Mouse (Mus musculus): ENCODE data around the gene Dhdh. TPM values are rescaled to one million over a fixed set of nuclear protein-coding genes. Genes with fewer than 3 reads are reported as not detected.
A peak's percentile ranks its signal among the peaks of the same experiment; 100 is the strongest.
"Not testable (repeated sequence)": the region's sequence is repeated elsewhere in the genome, so short reads cannot be mapped to it uniquely, and the experiment has no call there.

Dhdh gene
- polyA plus RNA-seq, 1 experiment, result 2.8 TPM

DNA sequence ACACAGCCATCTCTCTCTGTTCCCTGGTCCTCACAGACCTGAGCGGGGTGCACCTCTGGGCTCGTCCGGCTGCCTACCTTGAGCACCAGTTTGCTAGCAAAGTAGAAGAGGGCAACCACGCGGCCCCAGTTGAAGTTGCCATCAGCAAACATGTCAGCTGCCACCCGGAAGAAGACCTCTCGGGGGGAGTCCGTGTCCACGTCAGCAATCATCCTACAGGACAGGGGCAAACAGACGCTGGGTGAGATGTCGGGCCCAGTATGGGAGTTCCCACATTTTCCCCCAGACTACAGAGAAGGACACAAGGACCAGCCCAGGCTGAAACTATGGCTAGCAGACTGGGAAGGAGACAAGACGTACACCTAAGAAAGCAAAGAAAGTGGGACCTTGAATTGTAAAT is 23.5 kb downstream of the Dhdh start:
- TF ChIP-seq POLR2A (IDR thresholded peaks at IDR 0.05; ENCODE audit: borderline replicate concordance, extremely low read depth, insufficient read depth, insufficient read length, poor library complexity, severe bottlenecking) (no peak), CTCF (IDR thresholded peaks at IDR 0.05; ENCODE audit: borderline replicate concordance, extremely low read depth, insufficient read depth, insufficient read length) (no peak)
- DNase-seq (ENCODE audit: low read depth), result no peak

DNA sequence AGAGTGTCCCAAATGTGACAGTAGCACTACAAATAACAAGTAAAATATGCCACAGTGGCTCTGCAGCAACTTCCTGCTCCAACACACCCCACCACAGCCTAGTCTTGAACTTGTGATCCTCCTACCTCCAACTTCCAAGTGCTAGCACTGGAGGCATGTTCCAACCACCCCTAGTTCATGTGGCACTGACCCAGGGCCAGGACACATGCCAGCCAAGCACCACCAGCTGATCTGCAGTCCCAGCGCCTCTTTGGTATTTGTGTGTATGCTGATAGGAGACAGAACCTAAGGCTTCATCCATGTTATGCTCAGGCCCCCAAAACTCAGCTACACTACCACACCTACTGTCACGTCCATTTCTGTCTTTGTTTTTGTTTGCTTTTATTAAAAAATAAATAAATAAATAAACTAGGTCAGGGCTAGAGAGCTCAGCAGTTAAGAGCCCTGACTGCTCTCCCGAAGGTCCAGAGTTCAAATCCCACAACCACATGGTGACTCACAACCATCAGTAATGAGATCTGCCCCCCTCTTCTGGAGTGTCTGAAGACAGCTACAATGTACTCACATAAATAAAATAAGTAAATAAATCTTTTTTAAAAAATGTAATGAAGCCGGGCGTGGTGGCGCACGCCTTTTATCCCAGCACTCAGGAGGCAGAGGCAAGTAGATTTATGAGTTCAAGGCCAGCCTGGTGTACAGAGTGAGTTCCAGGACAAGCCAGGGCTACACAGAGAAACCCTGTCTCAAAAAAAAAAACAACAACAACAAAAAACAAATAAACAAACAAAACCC is 24.4 kb downstream of the Dhdh start:
- no peak for TF ChIP-seq POLR2A (IDR thresholded peaks at IDR 0.05; ENCODE audit: borderline replicate concordance, extremely low read depth, insufficient read depth, insufficient read length, poor library complexity, severe bottlenecking)
- no peak for TF ChIP-seq CTCF (IDR thresholded peaks at IDR 0.05; ENCODE audit: borderline replicate concordance, extremely low read depth, insufficient read depth, insufficient read length)

DNA sequence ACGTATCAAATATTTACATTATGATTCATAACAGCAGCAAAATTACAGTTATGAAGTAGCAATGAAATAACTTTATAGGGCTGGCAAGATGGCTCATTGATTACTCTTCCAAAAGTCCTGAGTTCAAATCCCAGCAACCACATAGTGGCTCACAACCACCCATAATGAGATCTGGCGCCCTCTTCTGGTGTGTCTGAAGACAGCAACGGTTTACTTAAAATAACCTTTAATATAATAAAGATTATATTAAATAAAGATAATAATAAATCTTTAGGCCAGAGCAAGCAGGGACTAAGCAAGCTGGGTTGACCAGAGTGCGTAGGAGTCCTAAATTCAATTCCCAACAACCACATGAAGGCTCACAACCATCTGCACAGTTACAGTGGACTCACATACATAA is 25.7 kb downstream of the Dhdh start:
- not testable (repeated sequence) for DNase-seq (ENCODE audit: low read depth)

More for the DNA sequence above, 24.4 kb downstream of the Dhdh start:
- no peak for DNase-seq (ENCODE audit: low read depth)

DNA sequence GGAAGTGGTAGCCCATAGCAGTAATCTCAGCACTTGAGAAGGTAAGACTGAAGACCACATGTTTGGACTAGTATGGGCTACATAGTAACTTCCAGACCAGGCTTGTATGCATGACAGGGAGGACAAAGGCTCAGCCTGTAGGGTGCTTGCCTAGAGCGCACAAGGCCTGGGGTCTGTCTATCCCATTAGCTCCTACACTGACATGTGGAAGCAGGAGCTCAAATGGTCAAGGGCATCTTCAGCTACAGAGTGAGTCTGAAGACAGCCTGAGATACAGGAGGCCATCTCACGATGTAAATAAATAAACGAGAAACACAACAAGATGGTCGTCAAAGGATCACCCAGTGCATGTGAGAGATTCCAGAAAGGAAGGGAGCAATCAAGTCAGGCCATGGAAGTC is 26.3 kb downstream of the Dhdh start:
- DNase-seq (ENCODE audit: low read depth), result no peak
- TF ChIP-seq CTCF (IDR thresholded peaks at IDR 0.05; ENCODE audit: borderline replicate concordance, extremely low read depth, insufficient read depth, insufficient read length), result no peak
- no peak for TF ChIP-seq POLR2A (IDR thresholded peaks at IDR 0.05; ENCODE audit: borderline replicate concordance, extremely low read depth, insufficient read depth, insufficient read length, poor library complexity, severe bottlenecking)

DNA sequence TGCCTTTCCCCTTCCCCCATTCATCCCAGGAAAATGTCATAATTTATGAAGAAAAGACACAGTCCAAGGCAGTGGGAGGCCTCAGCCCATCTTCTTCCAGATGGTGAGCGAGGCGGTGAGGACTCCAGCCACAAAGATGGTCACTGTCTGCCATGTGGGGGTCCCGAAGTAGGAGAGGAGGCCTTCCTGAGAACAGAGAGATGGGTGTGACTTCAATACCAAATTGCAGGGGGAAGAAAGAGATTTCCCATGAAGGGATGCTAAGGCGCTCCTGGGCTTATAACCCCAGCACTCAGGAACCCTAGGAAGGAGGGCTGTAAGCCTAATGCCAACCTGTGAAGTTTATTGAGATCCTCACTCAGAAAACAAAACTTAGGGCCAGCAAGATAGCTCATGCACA is 26.8 kb downstream of the Dhdh start:
- TF ChIP-seq CTCF (IDR thresholded peaks at IDR 0.05; ENCODE audit: borderline replicate concordance, extremely low read depth, insufficient read depth, insufficient read length) (no peak), POLR2A (IDR thresholded peaks at IDR 0.05; ENCODE audit: borderline replicate concordance, extremely low read depth, insufficient read depth, insufficient read length, poor library complexity, severe bottlenecking) (no peak)
- DNase-seq (ENCODE audit: low read depth), result no peak

DNA sequence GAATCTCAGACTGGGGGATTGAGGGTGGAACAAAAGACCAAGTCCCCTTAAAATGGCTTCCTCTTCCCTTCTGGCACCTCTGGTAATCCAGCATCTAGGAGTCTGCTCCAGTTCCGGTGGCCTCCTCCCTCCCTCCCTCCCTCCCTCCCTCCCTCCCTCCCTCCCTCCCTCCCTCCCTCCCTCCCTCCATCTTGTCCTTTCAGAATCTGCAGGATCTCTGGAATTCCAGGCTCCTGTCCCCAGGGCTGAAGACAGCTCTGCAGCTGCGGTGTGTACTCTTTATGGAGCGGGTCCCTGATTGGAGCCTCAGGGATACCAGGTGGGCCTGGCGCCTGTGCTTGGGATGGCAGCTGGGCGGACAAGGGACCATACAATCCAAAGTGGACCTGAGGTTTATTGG is 27.3 kb downstream of the Dhdh start:
- no peak for TF ChIP-seq POLR2A (IDR thresholded peaks at IDR 0.05; ENCODE audit: borderline replicate concordance, extremely low read depth, insufficient read depth, insufficient read length, poor library complexity, severe bottlenecking)
- no peak for TF ChIP-seq CTCF (IDR thresholded peaks at IDR 0.05; ENCODE audit: borderline replicate concordance, extremely low read depth, insufficient read depth, insufficient read length)
- DNase-seq (ENCODE audit: low read depth), result no peak

DNA sequence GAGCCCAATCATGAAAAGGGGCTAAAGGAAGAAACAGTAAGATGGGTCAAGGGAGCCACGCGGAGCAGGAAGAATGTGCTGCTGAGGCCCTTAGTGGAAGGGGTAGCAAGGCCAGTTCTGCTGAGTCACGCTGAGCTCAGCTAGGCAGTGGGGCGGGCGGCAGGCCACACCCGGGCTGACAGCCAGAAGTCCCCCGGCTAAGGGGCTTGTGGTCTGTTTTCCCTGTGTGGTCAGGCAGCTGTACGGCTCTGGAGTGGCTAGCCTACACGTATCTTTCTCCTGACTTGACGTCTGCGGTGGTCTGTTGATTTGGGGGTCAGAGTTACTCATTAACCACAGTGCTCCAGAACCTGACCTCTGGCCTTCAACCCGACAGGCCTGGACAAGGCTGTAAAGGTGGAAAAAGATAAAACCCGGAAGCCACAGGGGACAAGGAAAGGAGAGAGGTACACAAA is 27.7 kb downstream of the Dhdh start:
- TF ChIP-seq POLR2A (IDR thresholded peaks at IDR 0.05; ENCODE audit: borderline replicate concordance, extremely low read depth, insufficient read depth, insufficient read length, poor library complexity, severe bottlenecking) (no peak), CTCF (IDR thresholded peaks at IDR 0.05; ENCODE audit: borderline replicate concordance, extremely low read depth, insufficient read depth, insufficient read length) (no peak)
- DNase-seq (ENCODE audit: low read depth), result peak; percentile 70

DNA sequence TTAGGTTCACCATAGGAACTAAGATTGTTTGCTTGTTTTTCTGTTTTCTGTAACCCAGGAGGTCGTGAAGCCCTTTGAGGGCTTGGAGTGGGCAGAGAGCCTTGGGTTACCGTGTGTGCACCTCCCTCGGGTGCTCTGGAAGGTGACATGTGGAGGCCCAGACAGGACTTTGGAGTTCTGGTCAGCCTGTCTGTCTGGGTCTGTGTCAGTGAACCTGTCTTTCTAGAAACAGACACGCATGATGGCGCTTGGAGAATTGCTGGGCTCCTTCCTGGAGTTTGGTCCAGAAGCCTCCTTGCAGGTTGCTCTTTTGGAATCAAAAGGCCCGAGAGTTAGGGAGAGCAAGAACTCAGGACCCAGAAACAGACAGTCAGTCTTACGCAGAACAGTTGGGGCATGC is 28.2 kb downstream of the Dhdh start:
- no peak for DNase-seq (ENCODE audit: low read depth)
- TF ChIP-seq POLR2A (IDR thresholded peaks at IDR 0.05; ENCODE audit: borderline replicate concordance, extremely low read depth, insufficient read depth, insufficient read length, poor library complexity, severe bottlenecking) (no peak), CTCF (IDR thresholded peaks at IDR 0.05; ENCODE audit: borderline replicate concordance, extremely low read depth, insufficient read depth, insufficient read length) (no peak)

DNA sequence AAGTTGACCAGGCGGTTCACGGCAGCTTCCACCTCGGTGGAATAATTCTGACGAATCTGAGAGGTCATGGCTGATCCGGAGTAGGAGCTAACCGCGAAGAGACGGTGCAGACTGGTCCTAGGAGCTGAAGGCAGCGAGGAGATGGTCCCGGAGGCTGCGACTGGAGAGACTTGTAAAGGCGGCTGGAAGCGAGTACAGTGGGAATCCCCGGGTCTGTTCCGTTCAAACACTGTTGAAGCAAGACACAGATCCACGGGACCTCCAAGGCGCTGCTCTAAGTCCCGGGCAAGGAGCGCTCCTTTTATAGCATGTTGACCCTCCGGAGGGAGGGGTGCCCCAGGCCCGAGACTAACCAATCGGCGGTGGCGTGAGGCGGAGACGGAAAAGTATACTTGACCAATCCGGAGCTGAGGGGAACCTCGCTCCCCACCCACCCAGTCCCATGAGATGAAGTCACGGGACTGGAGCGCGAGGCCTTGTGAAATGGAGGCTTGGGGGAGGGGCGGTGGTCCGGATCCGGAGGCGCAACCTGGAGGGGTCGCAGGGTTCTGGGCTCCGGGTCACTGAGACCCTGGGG is 29.0 kb downstream of the Dhdh start, which contains the start of gene Ftl1:
Ftl1 (minus strand) TSS at position 321 of the 577 bp plus-strand sequence.
- TF ChIP-seq POLR2A (IDR thresholded peaks at IDR 0.05; ENCODE audit: borderline replicate concordance, extremely low read depth, insufficient read depth, insufficient read length, poor library complexity, severe bottlenecking), result peak; percentile 75; the same call in 1 of the 2 replicates
- peak; percentile 100 for DNase-seq (ENCODE audit: low read depth)

DNA sequence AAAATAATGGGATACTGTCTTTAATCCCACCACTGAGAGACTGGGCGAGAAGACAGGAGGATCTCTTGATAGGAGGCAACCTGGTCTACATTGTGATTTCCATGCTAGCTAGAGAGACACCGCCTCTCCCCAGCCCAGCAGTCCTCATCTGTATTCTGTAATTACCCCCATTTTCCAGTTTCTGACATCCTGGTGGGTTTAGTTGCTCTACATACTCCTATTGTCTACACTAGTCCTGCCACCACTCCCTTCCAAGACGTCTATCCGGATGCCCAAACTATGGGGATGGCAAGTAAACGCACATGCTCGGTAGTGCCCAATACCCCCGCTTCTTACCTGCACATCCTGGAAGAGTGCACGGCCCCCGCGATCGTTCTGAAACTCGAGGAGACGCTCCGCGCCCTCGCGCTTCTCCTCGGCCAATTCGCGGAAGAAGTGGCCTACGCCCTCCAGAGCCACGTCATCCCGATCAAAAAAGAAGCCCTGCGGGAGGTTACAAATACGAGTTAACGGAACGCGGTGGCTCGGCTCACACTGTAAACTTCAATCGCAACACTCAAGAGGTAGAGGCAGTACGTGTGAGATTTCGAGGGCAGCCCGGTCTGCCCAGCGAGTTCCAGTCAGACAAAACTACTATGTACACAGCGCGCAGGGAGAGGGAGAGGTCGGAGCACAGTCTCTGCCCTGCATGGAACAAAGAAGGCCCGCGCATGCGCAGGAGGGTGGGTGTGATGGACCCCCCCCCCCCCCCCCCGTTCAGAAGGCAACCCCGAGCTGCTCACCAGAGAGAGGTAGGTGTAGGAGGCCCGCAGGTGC is 29.6 kb downstream of the Dhdh start:
- TF ChIP-seq POLR2A (IDR thresholded peaks at IDR 0.05; ENCODE audit: borderline replicate concordance, extremely low read depth, insufficient read depth, insufficient read length, poor library complexity, severe bottlenecking) (no peak; the same call in 1 of the 2 replicates), CTCF (IDR thresholded peaks at IDR 0.05; ENCODE audit: borderline replicate concordance, extremely low read depth, insufficient read depth, insufficient read length) (no peak)
- peak; percentile 91 for DNase-seq (ENCODE audit: low read depth)

DNA sequence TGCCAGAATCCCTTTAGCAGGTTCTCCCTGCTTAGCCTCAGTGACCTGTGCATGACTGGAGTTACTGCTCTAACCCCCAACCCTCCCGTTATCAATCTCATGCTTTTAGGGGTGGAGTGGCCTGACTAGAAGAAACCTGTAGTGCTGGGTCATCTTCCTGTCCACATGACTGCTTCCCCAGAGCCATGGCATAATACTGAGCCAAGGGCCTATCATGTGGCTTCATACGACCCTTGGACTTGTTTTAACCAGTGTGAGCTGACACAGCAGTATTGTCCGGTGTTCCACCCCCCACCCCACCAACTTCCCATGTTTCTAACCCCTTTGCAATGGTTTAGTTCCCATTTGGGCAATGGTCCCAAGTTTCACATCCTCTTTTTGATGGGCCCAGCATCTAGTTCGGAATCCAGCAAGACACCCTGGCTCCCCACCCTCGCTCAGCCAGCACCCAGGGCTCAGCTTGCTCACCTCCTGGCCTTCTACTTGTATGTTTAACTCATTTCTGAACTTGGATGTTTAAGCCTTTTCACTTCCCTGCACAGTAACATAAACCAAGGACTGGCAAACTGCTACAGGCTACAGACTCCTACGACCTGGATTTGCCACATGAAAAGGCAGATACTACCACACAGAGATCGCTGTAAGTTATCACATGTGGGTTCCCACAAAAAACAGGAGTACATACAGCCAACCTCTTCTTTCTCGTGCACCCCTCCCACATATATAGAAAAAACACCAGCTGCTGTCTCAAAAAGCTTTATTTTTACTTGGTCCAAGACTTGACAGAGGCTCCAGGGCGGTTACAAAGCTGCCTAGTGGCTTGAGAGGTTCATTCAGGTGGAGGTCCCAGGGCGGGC is 31.2 kb downstream of the Dhdh start:
- TF ChIP-seq CTCF (IDR thresholded peaks at IDR 0.05; ENCODE audit: borderline replicate concordance, extremely low read depth, insufficient read depth, insufficient read length) (no peak), POLR2A (IDR thresholded peaks at IDR 0.05; ENCODE audit: borderline replicate concordance, extremely low read depth, insufficient read depth, insufficient read length, poor library complexity, severe bottlenecking) (no peak)
- DNase-seq (ENCODE audit: low read depth), result no peak
